Mouse (Mus musculus) frontal cortex, postnatal 25 days (tissue): ENCODE measurements around the gene Hnrnph2.

Experiments
- DNase-seq, 2 experiments: peaks; one replicate each; pipeline ENCODE4 v3.0.0; 2022; ENCODE audit warnings: low spot score in 2 of 2

The Hnrnph2 gene

GRCm38 (mm10) chrX:134600659-134601379, at the start of gene Hnrnph2, which contains the start of gene Gla:
TSS of gene Hnrnph2 (plus strand) at chrX:134601179.
TSS of gene Gla (minus strand) at chrX:134601125.
- DNase-seq, result peak; percentile 71 to 75

- no peak for DNase-seq
Observed at GRCm38 (mm10) chrX:134553326-134553725, 47.7 kb upstream of the Hnrnph2 start.

- DNase-seq, result no peak
Observed at GRCm38 (mm10) chrX:134554425-134554824, 46.6 kb upstream of the Hnrnph2 start.

GRCm38 (mm10) chrX:134564326-134564725, 36.7 kb upstream of the Hnrnph2 start:
- DNase-seq, result no peak

- DNase-seq, result no peak
Observed at GRCm38 (mm10) chrX:134566536-134567222, 34.3 kb upstream of the Hnrnph2 start.

- DNase-seq, result no peak
Observed at GRCm38 (mm10) chrX:134577896-134578295, 23.1 kb upstream of the Hnrnph2 start.

GRCm38 (mm10) chrX:134580528-134581305, 20.3 kb upstream of the Hnrnph2 start:
- no peak for DNase-seq

GRCm38 (mm10) chrX:134582270-134582669, 18.7 kb upstream of the Hnrnph2 start:
- DNase-seq, result no peak

GRCm38 (mm10) chrX:134582888-134583669, 17.9 kb upstream of the Hnrnph2 start, which contains the start of gene Btk:
TSS of gene Btk (minus strand) at chrX:134583570.
- DNase-seq, result no peak

- DNase-seq, result peak; percentile 81 to 82
Observed at GRCm38 (mm10) chrX:134585103-134586002, 15.6 kb upstream of the Hnrnph2 start, which contains the start of gene Rpl36a. TSS of gene Rpl36a (plus strand) at chrX:134585654.

GRCm38 (mm10) chrX:134586447-134586846, 14.5 kb upstream of the Hnrnph2 start:
- no peak for DNase-seq

GRCm38 (mm10) chrX:134588261-134588660, 12.7 kb upstream of the Hnrnph2 start:
- DNase-seq, result no peak

GRCm38 (mm10) chrX:134588997-134589396, 12.0 kb upstream of the Hnrnph2 start:
- DNase-seq, result no peak

GRCm38 (mm10) chrX:134589836-134590235, 11.1 kb upstream of the Hnrnph2 start:
- DNase-seq, result no peak

GRCm38 (mm10) chrX:134599922-134600565, 935 bp upstream of the Hnrnph2 start:
- DNase-seq, result no peak

- DNase-seq, result peak in 1 of 2 experiments; percentile 15
Observed at GRCm38 (mm10) chrX:134601380-134602120, 571 bp downstream of the Hnrnph2 start.

- no peak for DNase-seq
Observed at GRCm38 (mm10) chrX:134609472-134609871, 8.5 kb downstream of the Hnrnph2 start.

GRCm38 (mm10) chrX:134610984-134611383, 10.0 kb downstream of the Hnrnph2 start:
- DNase-seq, result no peak
